Mouse (Mus musculus): ENCODE measurements around the gene Map2k3. TPM values are rescaled to one million over a fixed set of nuclear protein-coding genes. Genes with fewer than 3 reads are reported as not detected.

Map2k3 gene
- total and polyA plus RNA-seq, 3 experiments, result 13.7 to 92.5 (median 35.5) TPM

DNA sequence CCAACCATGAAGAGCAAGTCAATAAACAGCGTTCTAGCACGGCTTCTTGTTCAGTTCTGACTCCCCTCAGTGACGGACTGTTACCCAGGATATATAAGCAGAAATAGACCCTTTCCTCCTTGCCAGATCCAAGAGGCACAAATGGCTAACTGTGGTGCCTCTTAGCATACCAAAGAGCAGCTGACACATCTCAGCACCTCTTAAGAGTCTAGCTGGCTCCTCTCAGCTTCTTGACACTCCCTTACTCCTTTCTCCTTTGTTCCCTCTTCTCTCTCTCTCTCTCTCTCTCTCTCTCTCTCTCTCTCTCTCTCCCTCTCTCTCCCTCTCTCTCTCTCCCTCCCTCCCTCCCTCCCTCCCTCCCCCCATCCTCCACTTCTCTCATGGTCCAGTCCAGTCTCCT is 41.1 kb upstream of the Map2k3 start:
- H3K4me1 ChIP-seq (ENCODE audit: control insufficient read depth in 1 of 2, insufficient read depth in 2 of 2), result no peaks in the 10 kb centered on the region
- in situ Hi-C loops (cut with MboI; ENCODE audit: low pct_ligation_motif_present, low pct_unique_long_range_greater_than_20kb, low sequenced_read_pairs) (no loop called here), dilution Hi-C loops (cut with MboI; ENCODE audit: extremely low pct_ligation_motif_present, extremely low pct_unique_long_range_greater_than_20kb, low sequenced_read_pairs) (no loop called here)
- DNase-seq (ENCODE audit: extremely low read depth), result no peak
- H3K36me3 ChIP-seq (replicated peaks in 1 of 2; ENCODE audit: control insufficient read depth in 1 of 2, insufficient read depth in 1 of 2, low read length in 1 of 2), result peaks cover 0 to 5% of the 10 kb centered on the region in 2 experiments
- H3K27ac ChIP-seq (ENCODE audit: insufficient read depth, low read depth), result no peak overlapping the region
- no peak overlapping the region for H3K4me3 ChIP-seq (replicated peaks in 1 of 3; ENCODE audit: low read depth in 2 of 3, low read length in 2 of 3, poor library complexity in 1 of 3)
- H3K79me2 ChIP-seq (replicated peaks; ENCODE audit: control insufficient read depth, extremely low read depth, insufficient read depth, poor library complexity, severe bottlenecking), result no peaks in the 10 kb centered on the region
- no peak overlapping the region for H3K9ac ChIP-seq (ENCODE audit: insufficient read depth, low read depth)
- H3K4me2 ChIP-seq (ENCODE audit: insufficient read depth, low read depth, poor library complexity, severe bottlenecking), result no peak overlapping the region
- no peaks in the 10 kb centered on the region for H3K9me3 ChIP-seq (replicated peaks; ENCODE audit: low read length)
- H3K27me3 ChIP-seq (replicated peaks), result no peaks in the 10 kb centered on the region
- no peak for TF ChIP-seq POLR2AphosphoS2 (IDR thresholded peaks at IDR 0.05; ENCODE audit: low read depth, low read length)
- TF ChIP-seq USF1 (IDR thresholded peaks at IDR 0.05; ENCODE audit: low read depth, low read length), result no peak
- no peak for TF ChIP-seq CTCF (conservative IDR thresholded peaks at IDR 0.05 in 1 of 2, IDR thresholded peaks at IDR 0.05 in 1 of 2; ENCODE audit: low read depth in 2 of 2, low read length in 2 of 2)
- TF ChIP-seq SMC3 (IDR thresholded peaks at IDR 0.05; ENCODE audit: low read depth, low read length), result no peak
- no peak for TF ChIP-seq JUND (conservative IDR thresholded peaks at IDR 0.05; ENCODE audit: low read depth, low read length)
- TF ChIP-seq EP300 (IDR thresholded peaks at IDR 0.05; ENCODE audit: low read length), result no peak
- no peak for TF ChIP-seq KAT2A (IDR thresholded peaks at IDR 0.05; ENCODE audit: insufficient replicate concordance, low read length)
- no peak for TF ChIP-seq MAFK (IDR thresholded peaks at IDR 0.05; ENCODE audit: insufficient replicate concordance, low read length)
- no peak for TF ChIP-seq ELF1 (IDR thresholded peaks at IDR 0.05; ENCODE audit: low read depth, low read length)
- no peak for TF ChIP-seq MXI1 (IDR thresholded peaks at IDR 0.05; ENCODE audit: low read depth, low read length)
- TF ChIP-seq HCFC1 (IDR thresholded peaks at IDR 0.05; ENCODE audit: low read depth, low read length), result no peak
- no peak for TF ChIP-seq MAZ (IDR thresholded peaks at IDR 0.05; ENCODE audit: low read depth, low read length)
- TF ChIP-seq BHLHE40 (IDR thresholded peaks at IDR 0.05; ENCODE audit: low read depth, low read length), result no peak
- no peak for TF ChIP-seq CHD1 (IDR thresholded peaks at IDR 0.05; ENCODE audit: low read depth, low read length)
- TF ChIP-seq NRF1 (IDR thresholded peaks at IDR 0.05; ENCODE audit: low read depth, low read length), result no peak
- no peak for TF ChIP-seq ETS1 (conservative IDR thresholded peaks at IDR 0.05; ENCODE audit: low read depth, low read length)
- TF ChIP-seq TBP (conservative IDR thresholded peaks at IDR 0.05; ENCODE audit: low read depth, low read length), result no peak
- no peak for TF ChIP-seq E2F4 (IDR thresholded peaks at IDR 0.05; ENCODE audit: insufficient replicate concordance, low read depth, low read length)
- no peak for TF ChIP-seq SIN3A (IDR thresholded peaks at IDR 0.05; ENCODE audit: low read length)

DNA sequence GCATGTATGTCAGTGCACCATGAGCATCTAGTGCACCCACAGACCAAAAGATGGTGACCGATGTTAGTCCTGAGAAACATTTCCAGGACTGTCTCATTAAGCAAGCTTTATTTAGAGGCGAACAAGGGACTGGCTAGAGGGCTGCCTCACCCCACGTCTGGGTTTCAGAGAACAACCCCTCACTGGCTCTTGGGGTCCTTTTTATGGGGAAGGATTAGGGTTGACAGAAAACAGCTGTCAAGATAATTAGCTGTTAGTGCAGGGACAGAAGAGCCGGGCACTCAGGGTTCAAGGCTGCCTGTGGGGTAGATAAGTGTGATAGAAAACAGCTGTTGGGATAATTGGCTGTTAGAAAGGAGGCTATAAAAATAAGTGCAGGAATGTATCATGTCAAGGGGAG is 35.9 kb upstream of the Map2k3 start:
- DNase-seq (ENCODE audit: extremely low read depth), result no peak
- in situ Hi-C loops (cut with MboI; ENCODE audit: low pct_ligation_motif_present, low pct_unique_long_range_greater_than_20kb, low sequenced_read_pairs), result no loop called here
- no peak overlapping the region for H3K4me2 ChIP-seq (ENCODE audit: insufficient read depth, low read depth, poor library complexity, severe bottlenecking)
- 0 out of 4 replicates have a peak, but pooled peaks cover 0 to 2% of the 10 kb centered on the region in 2 experiments for H3K4me1 ChIP-seq (ENCODE audit: control insufficient read depth in 1 of 2, insufficient read depth in 2 of 2)
- no peak overlapping the region for H3K27ac ChIP-seq (ENCODE audit: insufficient read depth, low read depth)
- no peak for TF ChIP-seq ETS1 (conservative IDR thresholded peaks at IDR 0.05; ENCODE audit: low read depth, low read length)
- TF ChIP-seq CHD1 (IDR thresholded peaks at IDR 0.05; ENCODE audit: low read depth, low read length), result no peak
- no peak for TF ChIP-seq USF1 (IDR thresholded peaks at IDR 0.05; ENCODE audit: low read depth, low read length)
- no peak for TF ChIP-seq JUN (IDR thresholded peaks at IDR 0.05; ENCODE audit: insufficient read depth, low read depth, low read length)
- no peak for TF ChIP-seq NRF1 (IDR thresholded peaks at IDR 0.05; ENCODE audit: low read depth, low read length)
- TF ChIP-seq PAX5 (IDR thresholded peaks at IDR 0.05; ENCODE audit: low read length), result no peak
- no peak for TF ChIP-seq CHD2 (IDR thresholded peaks at IDR 0.05; ENCODE audit: low read length)
- no peak for TF ChIP-seq KAT2A (IDR thresholded peaks at IDR 0.05; ENCODE audit: insufficient replicate concordance, low read length)
- TF ChIP-seq TCF12 (IDR thresholded peaks at IDR 0.05; ENCODE audit: low read depth, low read length), result no peak
- no peak for TF ChIP-seq ZKSCAN1 (IDR thresholded peaks at IDR 0.05; ENCODE audit: borderline replicate concordance, low read depth, low read length)
- dilution Hi-C loops (cut with MboI; ENCODE audit: extremely low pct_ligation_motif_present, extremely low pct_unique_long_range_greater_than_20kb, low sequenced_read_pairs), result no loop called here
- H3K9me3 ChIP-seq (replicated peaks; ENCODE audit: low read length), result no peaks in the 10 kb centered on the region
- H3K36me3 ChIP-seq (replicated peaks in 1 of 2; ENCODE audit: control insufficient read depth in 1 of 2, insufficient read depth in 1 of 2, low read length in 1 of 2), result no peaks in the 10 kb centered on the region
- H3K79me2 ChIP-seq (replicated peaks; ENCODE audit: control insufficient read depth, extremely low read depth, insufficient read depth, poor library complexity, severe bottlenecking), result no peaks in the 10 kb centered on the region
- H3K4me3 ChIP-seq (replicated peaks in 1 of 3; ENCODE audit: low read depth in 2 of 3, low read length in 2 of 3, poor library complexity in 1 of 3), result no peak overlapping the region
- no peaks in the 10 kb centered on the region for H3K27me3 ChIP-seq (replicated peaks)
- no peak overlapping the region for H3K9ac ChIP-seq (ENCODE audit: insufficient read depth, low read depth)

All from CH12.LX (cell line).